Mouse (Mus musculus): Measurements from ENCODE around the gene Slc35b4. TPM values are rescaled to one million over a fixed set of nuclear protein-coding genes. Genes with fewer than 3 reads are reported as not detected.

Gene Slc35b4
- 8.6 and 8.8 TPM in 2 replicates for polyA plus RNA-seq (2012; rRNA removed)

GRCm38 (mm10) chr6:34176864-34177247 is at the start of gene Slc35b4:
Gene Slc35b4, minus strand, starts transcription at chr6:34177111.

Other genes with a start within 250 kb of the Slc35b4 start
- gene Lrguk, start 147.7 kb downstream of the Slc35b4 start, polyA plus RNA-seq (2012; rRNA removed) = 0.01 and 0.04 TPM in 2 replicates
- gene Akr1b3, start 140.4 kb upstream of the Slc35b4 start, polyA plus RNA-seq (2012; rRNA removed) = 23.1 and 26.8 TPM in 2 replicates
- 6.4 and 7.4 TPM in 2 replicates for gene Akr1b8, start 177.0 kb upstream of the Slc35b4 start, polyA plus RNA-seq (2012; rRNA removed)
- 10.6 and 11.0 TPM in 2 replicates for gene Akr1b10, start 207.1 kb upstream of the Slc35b4 start, polyA plus RNA-seq (2012; rRNA removed)
- 78.2 and 86.5 TPM in 2 replicates for gene Akr1b7, start 235.2 kb upstream of the Slc35b4 start, polyA plus RNA-seq (2012; rRNA removed)

All from liver, embryonic 18 days (tissue).